Mouse (Mus musculus): ENCODE data around the gene Arhgef33. TPM values are rescaled to one million over a fixed set of nuclear protein-coding genes. Genes with fewer than 3 reads are reported as not detected.

The Arhgef33 gene
- total RNA-seq, 2 experiments from 2014 or later, result 0.47 TPM

Other genes with a start within 250 kb of the Arhgef33 start
- gene Hnrnpll, start 245.1 kb upstream of the Arhgef33 start, total RNA-seq (2021), result 10 to 100 TPM; 22.9 to 27.7 TPM
- gene Galm, start 179.9 kb upstream of the Arhgef33 start, total RNA-seq (2021), result 1 to 10 TPM; 2.1 to 2.5 TPM
- gene Srsf7, start 100.1 kb upstream of the Arhgef33 start, total RNA-seq (2021), result 10 to 100 TPM; 46.8 to 59.0 TPM
- gene Ttc39d, start 99.9 kb upstream of the Arhgef33 start, total RNA-seq (2021), result not detected
- gene Gemin6, start 83.0 kb upstream of the Arhgef33 start, total RNA-seq (2021), result 1 to 10 TPM; 5.6 to 6.1 TPM
- gene Morn2, start 17.2 kb upstream of the Arhgef33 start, total RNA-seq (2021), result 1 to 10 TPM; 2.9 to 5.0 TPM
- gene Dhx57, start 16.9 kb upstream of the Arhgef33 start, total RNA-seq (2021), result 10 to 100 TPM in 1 of 2 experiments, 1 to 10 TPM in 1; 8.4 to 11.7 TPM
- gene Gm10190, start 66.1 kb downstream of the Arhgef33 start, total RNA-seq (2021), result under 1 TPM in 1 of 2 experiments, not detected in 1; 0.96 TPM
- gene Sos1, start 173.0 kb downstream of the Arhgef33 start, total RNA-seq (2021), result 10 to 100 TPM; 14.4 to 17.6 TPM